Mouse (Mus musculus) adipocyte (in vitro differentiated cells): ENCODE measurements around the gene Fbxl5.
A peak's percentile ranks its signal among the peaks of the same experiment; 100 is the strongest.

Experiments used
- DNase-seq: peaks from one replicate; pipeline ENCODE4 v3.0.0-alpha.2; 2016; ENCODE audit warnings: low spot score

Fbxl5 gene

DNA sequence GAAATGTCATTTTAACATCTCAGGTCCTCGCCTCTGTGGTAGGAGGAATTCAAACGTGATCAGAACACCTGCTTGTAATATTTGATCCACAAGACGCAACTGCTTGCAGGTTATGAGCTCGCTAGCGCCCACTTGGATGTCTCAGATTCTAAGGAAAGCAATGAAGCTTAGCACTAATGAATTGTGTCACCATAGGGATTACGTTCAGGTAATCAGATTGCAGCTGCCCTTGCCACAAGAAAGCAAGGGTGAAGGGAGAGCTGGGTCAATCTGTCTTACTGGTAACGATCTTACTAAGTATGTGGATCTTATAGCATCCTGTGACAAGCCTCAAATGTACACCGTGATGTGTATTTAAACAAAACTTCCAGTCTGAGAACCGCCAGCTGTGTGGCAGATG lies 5.9 kb upstream of the Fbxl5 start:
- no peak for DNase-seq

DNA sequence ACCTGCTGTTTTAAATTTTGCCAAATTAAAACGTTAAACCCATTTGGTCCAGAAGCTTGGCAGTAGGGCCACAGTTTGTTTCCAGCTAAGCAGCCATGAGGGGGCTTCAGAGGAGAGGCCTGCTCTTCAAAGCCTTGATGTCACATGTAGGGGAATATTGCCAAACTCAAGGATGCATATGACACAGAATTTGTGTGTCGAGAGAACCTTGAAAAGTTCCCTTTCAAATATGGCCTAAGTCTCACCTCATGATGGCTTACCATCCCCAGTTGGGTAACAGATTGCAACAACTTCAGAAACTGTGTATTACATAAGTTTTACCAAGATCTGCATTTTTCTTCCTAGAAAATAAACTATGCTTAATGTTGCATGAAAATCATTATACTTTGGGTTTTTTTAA lies 5.4 kb upstream of the Fbxl5 start:
- DNase-seq, result no peak

- DNase-seq, result no peak
These were observed 3.1 kb upstream of the Fbxl5 start for GRCm38 (mm10) chr5:43824580-43824979.

DNA sequence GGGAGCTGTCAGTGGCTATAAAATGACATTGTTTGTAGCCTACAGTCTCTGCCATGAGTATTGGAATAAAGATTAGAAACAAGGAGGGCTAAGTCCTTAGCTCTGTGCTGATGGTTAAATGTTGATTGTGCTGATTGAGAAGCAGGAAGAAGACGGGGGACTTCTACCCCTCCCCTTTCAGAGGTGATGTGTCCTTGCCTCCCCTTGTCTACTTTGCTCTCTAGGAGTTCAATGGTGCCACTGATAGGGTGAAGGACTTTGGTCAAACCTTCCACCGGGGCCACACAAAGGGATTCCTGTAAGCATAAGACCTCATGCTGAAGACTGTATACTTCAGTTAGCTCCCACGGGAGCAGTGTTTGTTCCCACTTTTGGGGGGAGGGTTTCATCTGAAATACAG lies 1.4 kb upstream of the Fbxl5 start:
- no peak for DNase-seq

- no peak for DNase-seq
These were observed 761 bp upstream of the Fbxl5 start for GRCm38 (mm10) chr5:43822199-43822598.

DNA sequence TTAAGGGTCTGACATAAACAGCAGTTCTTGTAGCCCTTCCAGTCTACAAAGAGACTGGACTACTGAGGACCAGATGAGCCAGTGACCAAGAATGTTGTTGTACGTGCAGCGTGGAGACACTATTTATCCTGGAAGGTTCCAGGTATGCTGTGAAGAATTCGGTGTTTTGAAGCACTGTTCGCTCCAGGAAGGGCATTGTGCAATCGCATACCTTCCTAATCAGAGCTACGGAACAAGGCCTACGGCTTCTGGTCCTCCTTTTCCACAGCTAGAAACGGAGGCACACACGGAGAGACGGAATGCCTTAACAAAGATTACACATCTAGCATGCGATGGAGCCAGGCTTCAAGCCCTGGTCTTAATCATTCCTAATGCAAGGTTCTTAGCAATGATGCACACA lies 653 bp downstream of the Fbxl5 start:
- no peak for DNase-seq

GRCm38 (mm10) chr5:43818695-43819094 lies 2.7 kb downstream of the Fbxl5 start, which contains the start of gene Bst1:
TSS of gene Bst1 (plus strand) at chr5:43818885.
- no peak for DNase-seq

DNA sequence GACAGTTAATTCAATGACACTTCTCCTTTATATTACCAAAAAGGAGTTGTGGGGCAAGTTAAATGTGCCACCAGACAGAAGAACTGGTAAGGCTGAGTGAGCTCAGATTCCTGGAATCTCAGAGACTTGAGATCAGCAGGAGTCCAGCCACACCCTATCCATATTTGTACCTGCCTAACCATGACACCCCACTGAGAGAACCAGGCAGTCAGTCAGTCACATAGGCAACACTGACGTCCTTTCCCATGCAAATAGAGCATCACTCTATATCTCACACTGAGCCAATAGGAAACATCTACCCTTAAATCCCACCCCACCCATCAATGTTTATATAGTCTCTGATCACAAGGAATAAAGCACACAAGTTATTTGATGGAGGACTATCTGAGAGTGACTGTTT lies 5.7 kb downstream of the Fbxl5 start:
- no peak for DNase-seq

DNA sequence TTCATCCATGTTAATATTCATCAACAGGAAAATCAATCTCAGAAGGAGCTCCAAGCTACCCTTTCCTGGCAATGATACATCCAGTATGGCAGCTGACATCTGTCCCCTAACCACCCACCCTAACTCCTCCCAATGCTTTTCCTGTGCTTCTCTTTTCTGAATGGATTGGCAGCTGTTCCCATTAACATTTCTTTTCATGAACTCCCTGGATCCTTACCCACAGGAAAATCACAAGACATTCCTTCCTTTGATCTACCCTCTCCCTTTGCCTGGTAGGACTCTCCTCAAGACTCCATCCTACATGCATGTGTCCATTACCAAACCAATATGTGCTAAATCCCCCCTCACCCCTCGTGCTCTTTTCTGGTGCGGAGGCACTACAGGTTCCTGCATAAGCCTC lies 6.9 kb downstream of the Fbxl5 start:
- DNase-seq, result no peak

DNA sequence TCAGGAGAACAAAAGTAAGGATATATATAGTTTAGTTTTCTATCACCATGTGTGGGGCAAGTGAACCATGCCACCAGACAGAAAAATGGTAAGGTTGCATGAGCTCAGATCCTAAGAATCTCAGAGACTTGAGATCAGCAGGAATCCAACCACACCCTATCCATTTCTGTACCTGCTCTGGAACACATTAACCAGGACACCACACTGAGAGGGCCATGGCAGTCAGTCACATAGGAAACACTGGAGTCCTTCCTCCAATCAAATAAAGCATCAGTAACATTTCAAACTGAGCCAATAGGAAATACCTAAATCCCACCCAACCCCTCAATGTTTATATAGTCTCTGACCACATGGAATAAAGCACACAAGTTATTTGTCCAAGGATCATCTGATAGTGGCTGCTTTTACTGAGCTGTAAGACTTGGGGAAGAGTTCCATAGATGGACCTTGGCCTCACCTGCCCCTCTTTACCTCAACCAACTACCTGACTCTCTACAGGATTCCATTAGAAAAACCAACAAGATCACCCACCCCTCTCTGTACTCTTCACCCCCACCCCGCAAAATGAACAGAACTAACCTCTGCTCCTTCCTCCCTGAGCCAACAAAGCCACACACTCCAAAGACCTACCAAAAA lies 10.9 kb downstream of the Fbxl5 start:
- DNase-seq, result no peak

DNA sequence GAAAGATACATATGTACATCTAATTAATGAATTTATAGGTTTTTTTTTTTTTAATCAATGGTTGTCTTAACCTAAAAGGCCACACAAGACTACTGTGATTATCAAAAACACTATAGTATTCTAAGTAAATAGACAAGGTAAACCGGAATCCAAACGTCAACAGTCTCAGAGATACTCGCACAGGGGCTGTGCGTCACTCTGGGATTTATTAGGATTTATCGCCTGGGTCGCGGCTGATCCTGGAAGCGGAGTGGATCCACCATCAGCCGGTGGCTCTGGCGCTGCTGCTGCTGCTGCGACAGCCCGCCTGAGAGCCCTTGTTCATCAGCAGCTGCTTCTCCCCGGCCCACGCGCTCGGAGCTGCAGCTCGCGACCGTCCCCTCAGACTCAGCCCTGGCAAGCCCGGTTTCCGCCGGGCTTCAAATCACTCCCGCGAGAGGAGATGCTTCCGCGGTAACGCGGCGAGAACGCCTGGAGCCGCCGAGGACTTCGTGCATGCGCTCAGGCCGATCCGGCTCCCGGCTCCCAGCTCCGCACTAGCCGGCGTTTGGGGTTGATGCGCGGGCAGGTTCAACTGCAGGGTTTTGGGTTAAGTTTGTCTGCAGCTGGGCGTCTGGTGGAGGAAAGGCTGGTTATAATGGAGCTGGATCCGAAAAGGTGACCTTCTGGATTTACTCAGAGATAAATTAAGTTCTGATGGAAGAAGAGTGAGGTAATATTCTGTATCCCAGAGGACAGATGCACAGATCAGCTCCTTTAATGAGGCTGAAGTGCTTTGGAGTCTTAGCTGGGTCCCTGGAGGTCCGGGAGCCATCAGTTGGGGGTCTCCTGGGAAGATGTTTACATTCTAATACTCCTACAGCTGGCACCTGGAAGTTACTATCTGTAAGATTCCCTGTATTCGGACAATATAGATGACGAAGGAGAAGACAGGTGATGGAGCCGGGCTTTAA lies 13.4 kb downstream of the Fbxl5 start:
- no peak for DNase-seq

- no peak for DNase-seq
These were observed 14.5 kb downstream of the Fbxl5 start for GRCm38 (mm10) chr5:43806914-43807313.

GRCm38 (mm10) chr5:43806340-43806739 lies 15.1 kb downstream of the Fbxl5 start:
- no peak for DNase-seq

- peak; percentile 78 for DNase-seq
These were observed 16.0 kb downstream of the Fbxl5 start for GRCm38 (mm10) chr5:43805401-43805800.

DNA sequence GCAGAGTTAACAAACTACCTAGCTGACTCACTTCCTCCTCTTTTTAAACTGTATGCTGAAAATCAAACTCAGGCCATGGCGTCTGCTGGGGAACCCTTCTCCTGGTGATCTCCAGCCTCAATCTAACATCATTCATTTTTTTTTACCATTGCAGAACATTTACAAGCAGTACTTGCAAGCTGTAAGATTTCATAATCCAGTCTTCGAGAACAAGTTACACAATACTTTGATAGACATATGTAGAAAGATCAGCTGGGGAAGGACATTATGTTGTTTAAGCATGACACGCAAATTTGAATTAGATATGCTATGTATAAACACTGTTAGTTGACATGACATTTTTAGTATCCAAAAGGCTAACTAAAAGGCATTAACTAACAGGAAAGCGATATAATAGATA lies 19.6 kb downstream of the Fbxl5 start:
- DNase-seq, result peak; percentile 36

DNA sequence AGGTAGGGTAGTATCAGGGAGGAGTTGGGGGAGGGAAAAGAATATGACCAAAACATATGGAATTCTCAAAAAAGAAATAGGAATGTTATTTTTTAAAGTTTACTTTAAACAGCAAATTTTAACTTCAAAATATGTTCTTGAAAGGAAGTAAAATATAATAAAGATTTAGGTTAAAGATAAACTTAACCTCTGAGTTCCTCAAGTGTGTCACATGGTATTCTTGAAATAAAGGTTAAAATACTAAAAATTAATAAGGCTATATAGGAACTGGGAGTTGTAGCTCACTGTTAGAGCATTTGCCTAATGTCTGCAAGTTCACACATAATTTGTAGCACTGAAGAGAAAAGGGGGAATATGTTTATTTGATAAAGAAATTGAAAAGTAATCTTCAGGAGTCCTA lies 20.2 kb downstream of the Fbxl5 start:
- no peak for DNase-seq

DNA sequence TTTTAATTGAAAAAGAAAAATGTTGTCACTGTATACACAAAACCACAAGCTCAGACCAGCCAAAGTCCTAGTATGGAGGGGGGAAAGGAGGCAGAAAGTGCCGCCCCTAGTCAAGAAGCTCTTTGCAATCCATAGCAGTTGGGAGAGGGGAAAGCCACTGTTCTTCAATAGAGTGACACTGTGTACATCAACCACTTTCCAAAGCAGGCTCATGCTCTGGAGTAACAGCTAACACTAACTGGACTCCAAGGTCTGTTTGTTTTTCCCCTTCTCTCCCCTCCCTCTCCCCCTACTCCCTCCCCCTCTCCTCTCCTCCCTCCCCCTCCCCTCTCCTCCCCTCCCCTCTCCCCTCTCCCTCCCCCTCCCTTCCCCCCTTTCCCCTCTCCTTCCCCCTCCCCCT lies 20.7 kb downstream of the Fbxl5 start:
- no peak for DNase-seq

DNA sequence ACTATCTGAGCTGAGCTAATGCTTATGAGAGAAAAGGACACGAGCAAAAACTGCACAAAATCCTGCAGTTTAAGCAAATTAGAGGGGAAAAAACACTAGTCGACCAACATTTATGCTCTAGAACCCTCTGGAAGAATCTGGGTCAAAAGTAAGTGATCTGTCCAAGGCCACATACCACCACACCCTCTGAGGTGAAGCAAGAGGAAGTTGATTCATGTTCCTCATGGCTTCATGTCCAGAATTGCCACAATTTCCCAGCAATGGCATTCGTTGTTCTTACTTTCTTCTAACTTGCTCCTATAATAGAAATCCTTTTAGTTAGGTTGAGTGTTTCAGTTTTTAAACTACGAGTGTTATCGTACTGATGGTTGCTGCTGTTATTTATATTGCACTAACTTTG lies 21.9 kb downstream of the Fbxl5 start:
- DNase-seq, result peak; percentile 39

GRCm38 (mm10) chr5:43792354-43792753 lies 29.1 kb downstream of the Fbxl5 start:
- DNase-seq, result no peak

DNA sequence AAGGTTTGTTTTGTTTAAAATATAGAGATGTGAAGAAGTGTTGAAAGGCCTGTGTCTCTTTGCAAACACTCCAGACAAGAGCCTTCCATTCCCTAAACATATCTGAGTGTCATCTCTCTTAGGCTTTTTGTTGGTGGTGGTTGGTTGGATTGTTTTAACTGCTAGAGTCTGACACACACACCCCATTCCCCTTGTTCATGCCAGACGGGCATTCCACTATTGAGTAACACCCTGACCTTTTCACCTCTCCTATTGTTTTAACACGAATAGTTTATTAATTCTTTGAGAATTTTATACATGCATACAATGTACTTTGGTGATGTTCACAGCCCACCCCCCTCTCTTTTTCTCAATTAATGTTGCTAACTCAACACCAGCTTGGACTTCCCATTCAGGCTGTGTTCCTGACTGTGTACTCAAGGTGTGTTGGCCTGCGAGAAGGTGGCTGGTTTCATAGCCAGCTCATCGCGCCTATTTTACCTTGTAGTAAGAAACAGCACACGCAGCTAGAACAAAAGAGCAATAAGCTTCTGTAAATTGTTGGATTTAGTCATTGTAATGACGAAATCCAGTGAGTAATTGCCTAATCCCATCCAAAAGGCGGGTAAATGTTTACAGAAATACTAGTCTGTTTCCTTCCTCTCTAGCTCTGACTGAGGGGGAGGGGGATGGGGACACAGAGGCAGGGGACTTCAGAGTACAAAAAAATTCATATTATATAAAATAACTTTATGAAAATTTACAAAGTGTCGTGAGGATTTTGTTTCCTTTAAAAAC lies 33.3 kb downstream of the Fbxl5 start:
- peak; percentile 61 for DNase-seq

DNA sequence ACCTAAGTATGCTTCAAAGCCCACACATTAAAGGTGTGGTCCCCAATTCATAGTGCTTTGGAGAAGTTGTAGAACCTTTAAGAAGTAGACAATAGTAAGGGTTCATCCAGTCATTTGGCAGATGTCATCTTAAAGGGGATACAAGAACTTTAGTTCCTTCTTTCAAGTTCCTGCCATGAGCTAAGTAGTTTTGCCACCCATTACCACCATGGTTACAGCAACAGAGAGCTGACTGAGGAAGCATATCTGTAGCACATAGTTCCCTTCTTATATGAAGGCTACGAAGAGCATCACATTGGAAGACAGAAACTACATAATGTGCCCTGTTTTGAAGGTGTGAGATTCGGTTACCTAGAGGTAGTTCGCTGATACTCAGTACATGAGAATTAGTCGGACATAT lies 34.8 kb downstream of the Fbxl5 start:
- no peak for DNase-seq

GRCm38 (mm10) chr5:43783996-43784395 lies 37.4 kb downstream of the Fbxl5 start:
- DNase-seq, result no peak
